Mouse (Mus musculus): ENCODE results near the gene Gm30737.
"Not testable (repeated sequence)": the region's sequence is repeated elsewhere in the genome, so short reads cannot be mapped to it uniquely, and the experiment has no call there.

The Gm30737 gene

DNA sequence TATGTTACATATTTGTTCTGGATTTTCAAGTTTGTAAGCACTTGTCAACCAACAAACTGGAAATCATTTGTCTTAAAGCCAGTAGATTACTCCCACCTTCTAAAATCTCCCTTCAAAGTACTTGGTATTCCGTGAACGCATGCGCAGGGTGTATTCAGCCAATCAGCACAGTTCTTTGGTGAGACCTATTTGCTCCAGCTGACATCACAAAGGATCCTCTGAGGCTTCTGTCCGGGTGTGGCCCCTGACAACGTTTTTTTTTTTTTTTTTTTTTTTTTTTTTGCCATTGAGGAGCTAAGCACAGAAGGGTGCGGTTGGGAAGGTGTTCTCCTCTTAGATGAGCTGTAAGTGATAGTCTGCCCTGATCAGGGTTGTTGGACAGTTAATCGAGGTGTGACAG, at the start of gene Gm30737:
Gm30737 (plus strand) TSS at position 301 of the 400 bp plus-strand sequence.
- not testable (repeated sequence) for DNase-seq
